Mouse (Mus musculus): Measurements from ENCODE around the gene Dppa5a.
"Not testable (repeated sequence)": the region's sequence is repeated elsewhere in the genome, so short reads cannot be mapped to it uniquely, and the experiment has no call there.

Dppa5a gene

DNA sequence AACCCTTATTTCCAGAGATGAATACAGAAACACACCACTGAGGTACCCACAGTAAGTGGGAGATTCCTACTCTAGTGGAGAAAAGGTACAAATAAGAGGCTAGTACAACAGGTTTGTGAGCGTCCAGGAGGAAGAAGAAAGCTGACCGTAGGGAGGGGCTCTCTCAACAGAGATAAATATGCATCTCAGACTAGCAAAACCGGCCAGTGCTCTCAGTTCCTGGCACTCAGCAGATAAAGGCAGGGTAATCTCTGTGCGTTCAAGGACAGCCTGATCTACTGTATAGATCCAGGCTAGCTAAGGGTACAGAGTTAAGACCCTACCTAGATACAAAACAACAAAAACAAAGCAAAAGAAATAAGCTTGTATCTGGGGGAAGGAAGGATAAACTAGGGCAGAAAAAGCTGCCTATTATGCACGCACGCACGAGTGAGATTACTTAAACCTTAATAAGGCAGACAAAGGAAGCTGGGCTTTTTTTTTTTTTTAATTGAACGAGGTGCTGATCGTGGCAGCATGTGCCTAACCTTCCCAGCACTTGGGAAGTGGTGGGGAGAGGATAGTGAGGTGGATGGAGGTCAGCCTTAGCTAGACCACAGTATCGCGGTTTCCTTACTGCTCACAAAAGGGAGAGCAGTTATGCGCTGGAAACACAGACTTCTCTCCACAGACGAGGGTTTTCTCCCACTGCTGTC, 2.0 kb downstream of the Dppa5a start:
- no peak for DNase-seq (ENCODE audit: low spot score in 2 of 2)

DNA sequence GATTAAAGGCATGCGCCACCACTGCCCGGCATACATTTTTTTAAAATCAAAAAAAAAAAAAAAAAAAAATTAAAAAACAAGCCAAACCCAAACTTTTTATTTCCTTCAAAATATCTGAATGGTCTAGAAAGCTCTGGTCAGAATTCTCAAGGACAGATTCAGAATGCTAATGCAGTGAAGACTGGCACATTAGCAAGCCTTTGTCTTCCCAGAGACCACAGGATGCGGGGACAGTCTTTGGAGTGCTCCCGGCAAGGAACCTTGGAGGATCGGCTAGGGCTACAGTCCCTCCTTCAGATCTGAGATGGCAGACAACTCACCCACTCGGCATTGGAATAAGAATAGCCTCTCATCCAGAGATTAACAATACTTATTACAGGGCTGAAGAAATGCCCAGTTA, 3.3 kb downstream of the Dppa5a start:
- DNase-seq (ENCODE audit: low spot score in 2 of 2): no peak

DNA sequence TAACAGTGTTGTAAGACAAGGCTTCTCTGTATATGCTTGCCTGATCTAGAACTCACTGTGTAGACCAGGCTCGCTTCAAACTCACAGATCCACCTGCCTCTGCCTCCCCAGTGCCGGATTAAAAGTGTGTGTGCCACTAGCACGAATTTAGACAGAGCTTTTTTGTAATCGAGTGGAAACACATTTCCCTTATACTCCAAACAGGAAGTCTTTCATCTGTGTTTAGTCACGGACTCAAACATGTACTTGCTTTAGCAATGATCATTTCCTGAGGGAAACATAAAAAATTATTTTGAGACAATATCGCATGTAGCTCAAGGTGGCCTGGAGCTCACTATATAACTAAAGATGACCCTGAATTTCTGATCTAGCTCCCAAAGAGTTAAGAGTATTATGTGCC, 4.6 kb downstream of the Dppa5a start:
- DNase-seq (ENCODE audit: low spot score in 2 of 2): no peak

DNA sequence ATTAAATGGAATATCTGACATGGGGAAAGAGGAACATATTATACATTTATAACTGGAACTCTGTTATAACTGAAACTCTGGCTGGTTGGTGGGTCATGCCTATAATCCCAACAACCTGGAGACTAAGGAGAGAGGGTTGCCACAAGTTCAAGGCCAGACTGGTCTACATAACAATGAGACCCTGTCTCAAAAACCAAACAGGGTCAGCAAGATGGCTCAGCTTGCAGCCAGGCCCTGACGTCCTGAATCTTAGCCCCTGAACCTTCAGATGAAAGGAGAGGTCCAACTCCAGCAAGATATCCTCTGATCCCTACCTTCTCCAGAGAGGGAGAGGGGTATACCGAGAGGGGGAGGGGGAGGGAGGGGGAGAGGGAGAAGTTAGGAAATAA, 7.5 kb downstream of the Dppa5a start:
- DNase-seq (ENCODE audit: low spot score in 2 of 2): no peak

DNA sequence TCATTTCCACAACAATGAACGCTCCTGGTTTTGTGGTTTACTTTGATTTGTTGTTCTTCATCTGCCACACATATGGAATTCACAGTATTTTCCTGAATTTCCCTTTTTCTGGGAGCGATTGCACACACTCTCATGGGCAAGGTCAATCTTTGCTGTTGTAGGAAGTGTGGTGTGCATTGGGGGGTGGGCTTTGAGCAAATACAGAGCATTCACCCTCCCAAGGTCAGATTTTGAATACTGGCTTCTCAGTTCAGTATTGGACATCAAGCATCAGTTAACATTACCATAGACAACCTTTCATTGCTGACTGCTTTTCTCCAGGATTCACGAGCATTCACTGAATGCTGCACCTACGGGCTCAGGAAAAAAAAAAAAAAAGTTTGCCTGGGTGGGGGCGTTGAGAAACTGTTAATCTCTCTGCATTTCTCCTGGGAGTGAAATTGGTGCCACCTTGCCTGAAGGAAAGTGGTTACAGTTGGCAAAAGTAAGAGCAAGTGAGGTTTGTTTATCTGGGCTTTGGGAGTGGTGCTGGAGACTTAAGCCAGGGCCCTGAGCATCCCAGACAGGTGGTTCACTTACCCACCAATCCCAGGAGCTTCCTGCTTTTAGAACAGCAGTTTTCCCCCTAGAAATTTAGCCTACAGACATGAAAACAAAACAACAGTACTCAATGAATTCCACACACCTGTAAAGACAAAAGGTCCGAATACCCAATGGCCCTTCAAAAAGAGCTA, 8.1 kb downstream of the Dppa5a start:
- no peak for DNase-seq (ENCODE audit: low spot score in 2 of 2)

DNA sequence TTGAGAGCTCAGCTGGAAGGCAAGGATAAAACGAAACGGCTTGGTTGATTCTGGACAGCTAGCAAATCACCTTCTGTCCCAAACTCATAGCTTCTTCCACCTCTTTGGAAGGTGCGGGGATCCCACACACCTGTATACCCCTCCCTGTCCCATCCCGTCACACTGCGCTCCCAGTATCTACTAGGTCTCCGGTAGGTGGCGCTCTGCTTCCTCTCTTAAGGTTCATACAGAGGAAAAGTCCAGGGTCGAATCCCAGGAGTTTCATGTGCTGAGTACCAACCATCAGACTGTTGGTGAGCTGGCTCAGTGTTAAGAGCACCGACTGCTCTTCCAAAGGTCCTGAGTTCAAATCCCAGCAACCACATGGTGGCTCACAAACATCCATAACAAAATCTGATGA, 9.9 kb downstream of the Dppa5a start:
- peak; percentile 5 to 18 for DNase-seq (ENCODE audit: low spot score in 2 of 2)

DNA sequence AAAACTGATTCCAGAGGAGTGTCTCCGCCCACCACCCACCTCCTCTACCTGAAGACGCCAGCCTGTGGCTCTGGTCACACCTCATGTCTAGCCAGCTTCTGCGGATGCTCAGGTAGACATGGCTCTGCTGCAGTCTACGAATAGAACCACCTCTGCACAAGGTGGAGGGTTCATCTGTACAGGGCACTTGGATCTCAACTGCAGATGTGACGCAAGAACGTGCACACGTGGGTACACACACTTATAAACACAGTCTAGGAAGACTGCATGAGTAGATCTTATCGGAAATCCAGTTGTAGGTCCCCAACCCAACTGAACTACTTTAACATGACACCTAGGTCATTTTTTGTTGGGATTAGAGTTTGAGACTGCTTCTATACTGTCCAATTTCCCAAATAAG, 12.4 kb downstream of the Dppa5a start, which contains the start of gene Gsta2:
Gsta2 (minus strand) TSS at position 178 of the 400 bp plus-strand sequence.
- no peak for DNase-seq (ENCODE audit: low spot score in 2 of 2)

DNA sequence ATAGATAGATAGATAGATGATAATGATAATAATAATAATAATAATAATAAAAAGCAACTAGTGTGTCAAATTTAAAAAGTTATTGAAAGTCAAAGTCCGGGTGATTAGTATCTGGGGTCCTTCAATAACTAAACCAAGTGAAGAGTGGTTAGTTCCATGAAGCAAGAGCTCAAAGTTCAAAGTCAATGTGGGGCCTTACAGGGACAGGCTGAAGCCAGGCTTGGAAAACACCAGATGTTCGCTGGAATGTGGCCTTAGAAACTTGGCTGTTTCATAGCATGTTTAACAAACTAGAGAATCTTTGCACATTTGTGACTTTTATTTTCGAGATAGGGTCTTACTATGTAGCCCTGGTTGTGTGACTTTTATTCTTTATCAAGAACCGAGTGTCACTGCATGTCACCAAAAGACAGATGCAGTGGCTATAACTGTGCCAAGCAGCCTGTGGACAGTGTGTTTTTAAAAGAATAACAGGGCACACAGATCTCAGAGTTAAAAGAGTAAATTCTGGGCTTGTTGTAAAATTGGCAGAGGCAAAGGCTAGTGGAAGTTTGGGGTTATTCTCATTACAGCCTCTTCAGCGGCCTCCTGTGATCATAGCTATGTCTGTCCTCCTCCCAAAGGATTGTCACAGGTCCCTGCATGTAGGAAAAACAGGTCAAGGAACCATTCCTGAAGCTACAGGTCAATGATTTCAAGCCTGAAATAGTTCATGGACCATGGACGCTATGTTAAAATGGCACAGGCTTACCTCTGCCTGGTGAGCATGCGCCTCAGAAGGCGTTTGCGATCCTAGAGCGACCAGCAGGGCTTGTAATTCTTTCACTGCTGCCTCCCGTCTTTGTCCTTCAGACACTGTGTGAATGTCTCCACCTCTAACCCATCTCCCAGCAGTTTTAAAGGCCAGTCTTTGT, 13.1 kb downstream of the Dppa5a start:
- no peak for DNase-seq (ENCODE audit: low spot score in 2 of 2)

DNA sequence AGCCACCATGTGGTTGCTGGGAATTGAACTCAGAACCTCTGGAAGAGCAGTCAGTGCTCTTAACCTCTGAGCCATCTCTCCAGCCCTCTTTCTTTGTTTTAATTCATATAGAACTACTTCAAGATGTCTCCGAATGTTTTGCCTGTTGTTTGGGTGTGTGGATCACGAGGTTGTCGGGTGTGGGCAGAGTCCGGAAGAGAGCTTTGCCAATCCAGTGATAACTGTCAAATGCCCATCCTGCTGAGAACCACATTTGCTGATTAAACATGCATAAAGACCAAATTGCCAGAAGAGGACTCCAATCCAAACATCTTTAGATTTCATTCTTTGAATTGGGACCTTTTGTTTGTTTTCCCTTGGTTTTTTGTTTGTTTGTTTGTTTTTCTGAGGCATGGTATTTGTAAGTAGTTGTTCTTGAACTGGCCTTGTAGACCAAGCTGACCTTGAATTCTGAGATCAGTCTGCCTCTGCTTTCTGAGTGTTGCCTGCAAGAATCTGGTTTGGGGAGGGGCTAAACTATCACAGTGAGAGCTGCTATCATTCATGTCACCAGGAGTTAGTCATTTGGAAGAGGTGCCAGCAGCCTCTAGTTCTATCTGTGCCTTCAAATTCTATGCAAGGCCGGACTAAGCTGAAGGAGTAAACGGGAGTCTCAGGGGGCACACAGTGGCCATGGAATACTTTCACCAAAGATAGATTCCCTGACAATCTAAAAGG, 16.3 kb downstream of the Dppa5a start:
- DNase-seq (ENCODE audit: low spot score in 2 of 2): no peak

DNA sequence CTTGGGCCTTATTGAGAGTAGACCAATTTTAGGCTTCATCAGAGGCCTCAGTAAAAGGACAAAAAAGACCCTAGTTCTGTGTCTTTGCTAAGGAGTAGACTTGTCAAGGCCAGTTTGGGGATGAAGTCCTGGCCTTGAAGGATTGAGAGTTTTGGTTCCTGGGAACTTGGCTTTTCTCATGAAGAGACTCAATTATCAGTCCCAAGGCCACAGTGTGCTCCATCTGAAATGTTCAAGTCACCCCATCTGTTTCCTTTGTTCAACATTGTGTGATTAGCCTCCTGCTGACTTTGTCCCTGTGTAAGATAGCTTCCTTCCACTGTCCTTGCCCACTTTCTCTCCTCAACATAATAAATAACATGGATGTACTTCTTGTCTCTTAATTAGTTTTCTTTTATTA, 18.0 kb downstream of the Dppa5a start:
- not testable (repeated sequence) for DNase-seq (ENCODE audit: low spot score in 2 of 2)

DNA sequence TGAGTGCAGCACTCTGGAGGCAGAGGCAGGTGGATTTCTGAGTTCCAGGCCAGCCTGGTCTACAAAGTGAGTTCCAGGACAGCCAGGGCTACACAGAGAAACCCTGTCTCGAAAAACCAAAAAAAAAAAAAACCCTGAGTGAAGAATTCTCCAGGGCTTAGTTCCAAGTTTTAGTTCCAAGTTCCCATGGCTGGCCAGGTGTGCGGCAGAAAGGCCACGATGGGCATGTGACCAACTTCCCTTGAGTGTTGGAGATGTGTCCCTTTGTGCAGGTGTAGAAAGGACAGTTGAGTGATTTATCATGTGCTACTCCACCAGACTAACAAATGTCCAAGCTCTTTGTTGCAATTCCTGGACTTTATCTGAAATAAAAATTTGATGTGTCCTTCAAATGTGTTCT, 18.8 kb downstream of the Dppa5a start:
- DNase-seq (ENCODE audit: low spot score in 2 of 2): not testable (repeated sequence)

DNA sequence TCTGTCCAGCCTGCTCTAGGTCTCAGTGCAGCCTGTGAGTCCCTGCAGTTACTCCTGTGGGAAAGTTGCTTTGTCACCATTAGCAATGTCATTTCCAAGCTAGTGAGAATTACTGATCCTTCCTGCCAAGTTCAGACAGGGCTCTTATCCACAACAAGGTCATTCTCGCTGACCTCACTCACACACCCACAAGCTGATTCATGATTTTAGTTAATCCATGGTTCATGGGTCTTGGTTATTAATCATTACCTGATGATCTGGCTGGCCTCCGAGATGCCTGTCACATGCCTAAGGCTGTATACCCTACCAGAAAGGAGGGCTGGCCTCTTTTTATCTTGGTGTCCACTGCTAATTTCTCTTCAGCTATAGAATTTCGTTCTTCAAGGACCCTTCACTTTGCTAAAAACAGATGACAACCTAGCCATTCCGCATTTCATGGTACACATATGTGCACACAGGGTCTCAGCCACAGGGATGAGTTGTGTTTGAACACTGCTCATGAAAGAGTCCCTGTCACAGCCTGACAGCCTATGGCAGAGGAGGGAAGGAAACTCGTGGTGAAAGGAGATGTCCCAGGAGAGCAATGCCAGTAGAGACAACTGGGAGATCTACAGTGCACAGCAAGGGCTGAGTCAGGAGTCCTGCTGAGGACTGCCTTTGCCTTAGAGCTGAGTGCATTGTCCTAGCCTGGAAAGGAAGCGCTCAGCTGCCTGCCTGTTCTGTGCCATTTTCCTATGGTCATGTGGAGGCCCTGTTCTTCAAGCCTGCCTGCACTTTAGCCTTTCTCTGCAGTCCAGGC, 19.6 kb downstream of the Dppa5a start:
- DNase-seq (ENCODE audit: low spot score in 2 of 2): not testable (repeated sequence)

DNA sequence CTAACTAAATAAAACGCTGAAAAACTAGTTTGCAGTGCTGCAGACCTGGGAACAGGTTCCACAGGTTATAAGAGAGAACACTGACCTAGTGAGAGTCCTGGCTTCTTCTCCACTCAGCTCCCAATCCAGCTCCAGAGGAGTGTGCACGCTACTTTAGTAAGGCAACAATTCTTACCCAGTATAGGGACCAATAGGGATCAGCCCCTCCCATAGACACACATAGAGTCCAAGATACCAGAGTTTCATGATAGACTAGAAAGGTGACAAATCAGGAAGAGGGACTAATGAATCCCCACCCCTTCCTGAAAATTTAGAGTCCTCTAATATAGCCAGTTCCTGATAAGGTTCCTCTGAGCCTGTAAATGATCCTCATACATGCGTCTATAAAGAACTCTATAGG, 21.0 kb downstream of the Dppa5a start:
- DNase-seq (ENCODE audit: low spot score in 2 of 2): no peak

DNA sequence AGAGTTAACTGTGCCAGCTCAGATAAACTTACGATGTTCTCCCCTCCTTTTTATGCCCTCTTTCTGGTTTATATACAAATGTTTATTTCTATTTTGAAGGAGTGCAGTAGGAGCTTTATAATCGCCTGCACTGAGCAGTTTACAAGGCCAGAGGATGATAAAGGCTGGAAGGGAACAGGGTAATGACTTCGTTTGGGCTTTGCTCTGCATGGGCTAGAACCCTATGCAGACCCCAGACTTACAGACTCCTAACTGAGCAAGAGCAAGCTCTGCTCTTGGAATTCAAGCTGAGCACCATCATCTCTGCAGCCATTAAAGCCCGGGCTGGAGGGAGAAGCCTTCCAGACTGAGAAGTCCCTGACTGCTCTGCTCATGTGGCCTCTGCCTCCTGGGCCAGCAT, 22.7 kb downstream of the Dppa5a start:
- DNase-seq (ENCODE audit: low spot score in 2 of 2): not testable (repeated sequence)

DNA sequence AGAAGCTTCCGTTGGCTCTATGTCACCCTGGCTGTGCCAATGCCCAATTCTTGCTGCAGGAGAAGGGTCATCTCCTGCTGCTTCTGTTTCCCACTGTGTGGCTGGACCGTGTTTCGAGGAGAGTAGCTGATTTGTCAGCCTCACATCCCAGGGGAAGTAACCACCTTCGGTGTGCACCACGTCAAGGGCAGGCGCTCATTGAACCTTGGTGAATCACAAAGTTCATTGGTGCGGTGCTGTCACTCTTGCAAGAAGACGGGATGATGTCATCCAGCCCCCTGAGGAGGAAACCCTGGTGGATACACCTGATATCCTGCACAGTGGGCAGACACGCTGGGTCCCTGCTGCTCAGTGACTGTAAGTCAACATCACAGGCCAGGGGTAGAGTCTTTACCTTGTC, 24.9 kb downstream of the Dppa5a start:
- not testable (repeated sequence) for DNase-seq (ENCODE audit: low spot score in 2 of 2)

DNA sequence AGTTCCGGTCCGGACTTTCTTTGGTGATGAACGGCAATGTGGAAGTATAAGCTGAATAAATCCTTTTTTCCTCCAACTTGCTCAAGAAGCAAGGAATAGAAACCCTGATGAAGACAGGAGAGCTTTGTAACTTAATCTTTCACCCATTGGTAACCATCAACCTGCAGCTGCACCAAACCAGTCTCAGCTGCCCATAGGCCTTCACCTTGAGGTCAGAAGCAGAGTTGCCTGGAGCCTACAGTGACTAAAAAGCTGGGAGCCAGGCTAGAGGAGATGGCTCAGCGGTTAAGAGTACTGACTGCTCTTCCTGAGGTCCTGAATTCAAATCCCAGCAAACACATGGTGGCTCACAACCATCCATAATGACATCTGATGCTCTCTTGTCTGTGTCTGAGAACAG, 25.5 kb downstream of the Dppa5a start:
- DNase-seq (ENCODE audit: low spot score in 2 of 2): not testable (repeated sequence)

DNA sequence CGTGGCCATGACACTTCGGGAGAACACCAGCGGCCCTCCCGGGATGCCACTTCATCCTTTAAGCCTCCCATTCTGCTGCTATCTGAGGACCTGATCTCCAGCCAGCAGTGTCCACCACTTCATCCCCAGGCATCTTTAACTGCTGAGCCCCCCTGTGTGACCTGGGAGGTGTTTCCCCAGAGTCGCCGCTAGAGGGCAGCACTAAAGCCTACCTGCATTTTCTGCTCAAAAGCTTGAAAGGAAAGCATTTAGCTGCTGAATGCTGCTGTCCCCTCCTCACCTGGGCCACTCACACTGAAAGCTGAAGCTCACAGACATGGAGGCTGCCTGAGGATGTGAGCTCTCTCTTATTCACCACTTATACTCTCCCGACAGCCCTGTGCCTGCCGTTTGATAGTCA, 27.7 kb downstream of the Dppa5a start:
- DNase-seq (ENCODE audit: low spot score in 2 of 2): not testable (repeated sequence)

DNA sequence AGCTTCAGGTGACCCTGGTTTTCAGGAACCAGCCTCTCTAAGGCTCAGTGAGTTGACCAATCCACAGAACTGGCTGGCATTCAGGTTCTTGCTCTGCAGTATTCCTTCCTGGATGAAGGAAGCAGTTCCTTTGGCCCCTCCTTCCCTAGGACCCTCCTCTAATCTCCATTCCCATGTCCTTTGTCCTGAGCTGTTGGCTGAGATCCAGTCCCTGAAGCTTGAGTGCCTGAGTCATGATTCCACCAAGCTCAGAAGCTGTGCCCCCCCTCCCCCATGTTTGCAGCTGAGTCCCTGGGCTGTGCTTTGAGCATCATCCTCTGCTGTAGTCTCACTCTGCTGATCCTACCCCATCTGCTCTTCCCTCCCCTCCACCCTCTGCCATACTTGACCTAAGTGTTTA, 30.9 kb downstream of the Dppa5a start:
- not testable (repeated sequence) for DNase-seq (ENCODE audit: low spot score in 2 of 2)

DNA sequence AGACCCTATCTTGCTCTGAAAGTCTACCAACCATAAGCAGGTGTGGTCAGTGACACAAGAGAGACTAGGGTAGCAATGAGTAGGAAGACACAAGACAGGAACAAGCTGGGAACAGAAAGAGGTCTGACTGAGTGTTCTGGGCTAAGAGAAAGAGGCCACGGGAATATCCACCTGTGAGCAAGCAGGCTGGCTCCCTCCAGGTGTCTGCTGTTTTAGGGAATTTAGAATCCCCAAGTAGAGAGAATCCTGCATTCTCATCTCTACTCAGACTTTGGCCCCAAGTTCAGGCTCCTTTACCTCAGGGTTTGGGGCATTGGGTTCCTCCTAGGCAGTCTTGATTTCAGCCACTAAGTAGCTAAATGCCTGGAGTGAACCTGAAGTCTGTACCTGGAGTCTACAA, 40.7 kb downstream of the Dppa5a start, which contains the start of gene Omt2b:
Omt2b (plus strand) TSS at position 301 of the 400 bp plus-strand sequence.
- not testable (repeated sequence) for DNase-seq (ENCODE audit: low spot score in 2 of 2)

DNA sequence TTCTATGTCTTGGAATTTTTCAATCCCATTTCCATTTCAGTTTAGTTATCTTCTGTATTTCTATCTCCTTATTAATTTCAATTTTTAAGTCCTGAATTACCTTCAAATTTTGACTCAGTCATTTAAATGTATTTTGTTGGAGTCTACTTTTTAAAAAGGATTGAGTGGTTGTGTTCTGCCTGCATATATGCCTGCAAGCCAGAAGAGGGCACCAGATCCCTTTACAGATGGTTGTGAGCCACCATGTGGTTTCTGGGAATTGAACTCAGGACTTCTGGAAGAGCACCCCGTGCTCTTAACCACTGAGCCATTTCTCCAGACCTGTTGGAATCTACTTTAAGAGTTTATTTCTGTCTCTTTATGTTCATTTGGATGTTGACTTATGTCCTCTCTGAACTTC, 48.5 kb downstream of the Dppa5a start:
- no peak for DNase-seq (ENCODE audit: low spot score in 2 of 2)

Measured in right cerebral cortex, postnatal 36 days (tissue).